Mouse (Mus musculus) lung, postnatal 4 days (tissue): ENCODE measurements around the gene Twnk.
A peak's percentile ranks its signal among the peaks of the same experiment; 100 is the strongest.

ENCODE experiments used
- DNase-seq, 2 experiments: peaks; one replicate each; pipeline ENCODE4 v3.0.0; 2021

The Twnk gene

DNA sequence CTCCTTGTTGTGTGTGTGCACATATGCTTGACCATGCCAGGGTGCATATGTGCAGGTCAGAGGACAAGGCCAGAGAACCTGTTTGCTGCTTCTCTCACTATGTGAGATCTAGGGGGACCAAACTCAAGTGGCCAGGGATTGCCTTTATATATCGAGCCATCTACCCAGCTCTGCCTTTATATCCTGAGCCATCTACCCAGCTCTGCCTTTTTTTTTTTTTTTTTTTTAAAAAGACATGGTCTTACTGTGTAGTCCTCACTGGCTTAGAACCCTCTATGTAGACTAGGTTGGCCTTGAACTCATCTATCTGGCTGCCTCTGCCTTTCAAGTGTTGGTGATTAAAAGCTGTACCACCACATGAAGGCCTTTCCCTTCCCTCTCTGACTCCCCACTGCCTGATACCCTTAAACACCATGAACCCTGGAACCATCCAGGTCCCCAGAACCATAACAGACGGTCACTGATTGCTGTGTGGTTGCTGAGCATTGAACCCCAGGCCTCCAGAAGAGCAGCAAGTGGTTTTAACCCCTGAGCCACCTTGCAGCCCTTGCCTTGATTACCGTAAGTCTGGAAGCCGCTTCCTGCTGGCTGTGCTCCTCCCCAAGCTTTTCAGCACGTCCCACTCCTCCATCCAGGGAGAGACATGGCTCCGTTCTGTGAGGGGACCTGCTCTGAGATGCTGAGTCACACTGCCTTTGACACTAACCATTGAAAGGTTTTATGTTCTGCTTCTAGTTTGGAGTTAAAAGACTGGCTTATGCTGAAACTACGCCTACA, 1.5 kb upstream of the Twnk start:
- no peak for DNase-seq

DNA sequence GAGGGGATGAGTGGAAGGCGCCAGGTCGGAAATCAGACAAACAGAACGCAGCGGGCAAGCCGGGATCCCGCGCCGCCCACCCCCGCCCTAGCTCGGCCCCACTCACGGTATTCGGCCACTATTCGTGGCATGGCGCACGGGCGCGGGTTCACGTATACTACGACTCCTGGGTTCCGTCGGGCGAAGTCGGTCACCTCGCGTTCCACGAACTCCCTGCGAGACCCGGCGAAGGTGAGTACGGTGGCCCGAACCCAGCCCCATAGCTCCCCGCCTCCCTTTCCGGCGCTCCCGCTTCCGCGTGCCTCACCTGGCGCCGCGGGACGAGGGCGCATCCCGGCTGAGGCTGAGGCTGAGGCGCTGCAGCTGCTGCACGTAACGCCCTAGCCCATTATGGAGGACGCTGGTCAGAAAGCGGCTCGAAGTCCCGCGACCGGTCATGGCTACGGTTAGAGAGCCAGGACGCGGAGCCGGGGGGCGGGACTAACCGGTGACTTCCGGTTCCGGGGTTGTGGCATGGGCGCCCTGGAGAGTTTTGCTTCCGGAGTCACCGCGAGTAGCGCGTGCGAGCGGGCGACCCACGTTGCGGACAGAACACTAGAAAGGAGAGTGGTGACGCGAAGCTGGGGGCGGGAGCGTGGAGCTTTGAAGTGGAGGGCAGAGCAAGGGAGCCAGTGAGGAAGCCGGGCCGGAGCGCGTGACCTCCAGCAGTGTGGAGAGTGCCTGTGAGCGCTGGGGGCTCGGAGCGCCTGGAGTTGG, 672 bp downstream of the Twnk start, which contains the start of gene Mrpl43:
Gene Mrpl43 (minus strand): TSS at position 486 of the 756 bp plus-strand sequence.
- peak; percentile 97 to 98 for DNase-seq

DNA sequence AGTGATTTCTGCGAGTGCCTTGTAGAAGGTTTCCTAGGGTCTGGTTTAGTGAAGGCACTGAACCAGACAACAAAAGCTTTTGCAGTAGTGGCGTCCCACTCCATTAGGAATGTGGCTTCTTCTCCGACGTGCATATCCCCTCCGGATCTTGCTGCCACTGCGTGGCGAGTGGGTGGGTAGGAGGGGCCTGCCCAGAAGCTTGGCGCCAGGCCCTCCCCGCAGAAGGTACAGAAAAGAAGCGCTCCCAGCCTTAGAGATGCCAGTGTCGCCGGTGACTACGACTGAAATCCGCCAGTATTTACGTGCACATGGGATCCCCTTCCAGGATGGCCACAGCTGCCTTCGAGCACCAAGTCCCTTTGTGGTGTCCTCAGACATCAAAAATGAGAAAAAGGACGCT, 1.6 kb downstream of the Twnk start:
- no peak for DNase-seq

DNA sequence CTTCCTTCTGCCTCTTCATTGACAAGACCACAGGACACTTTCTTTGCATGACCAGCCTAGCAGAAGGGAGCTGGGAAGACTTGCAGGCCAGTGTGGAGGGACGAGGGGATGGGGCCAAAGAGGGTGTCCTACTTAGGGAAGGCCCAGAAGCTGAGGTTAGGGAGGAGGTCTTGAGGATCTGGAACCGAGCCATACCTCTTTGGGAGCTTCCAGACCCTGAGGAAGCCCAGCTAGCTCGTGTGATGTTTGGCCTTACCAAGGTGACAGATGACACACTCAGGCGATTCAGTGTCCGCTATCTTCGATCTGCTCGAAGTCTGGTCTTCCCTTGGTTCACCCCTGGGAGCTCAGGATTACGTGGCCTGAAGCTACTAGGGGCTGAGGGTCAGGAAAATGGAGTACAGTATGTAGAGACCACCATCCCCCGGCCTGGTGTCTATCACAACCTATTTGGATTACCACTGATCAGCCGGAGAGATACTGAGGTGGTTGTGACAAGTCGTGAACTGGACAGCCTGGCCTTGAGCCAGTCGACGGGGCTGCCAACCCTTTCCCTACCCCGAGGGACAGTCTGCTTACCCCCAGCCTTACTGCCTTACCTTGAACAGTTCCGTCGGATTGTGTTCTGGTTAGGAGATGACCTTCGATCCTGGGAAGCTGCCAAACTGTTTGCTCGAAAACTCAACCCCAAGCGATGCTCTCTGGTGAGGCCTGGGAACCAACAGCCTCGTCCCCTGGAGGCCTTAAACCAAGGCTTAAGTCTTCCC, 2.1 kb downstream of the Twnk start:
- DNase-seq = no peak

DNA sequence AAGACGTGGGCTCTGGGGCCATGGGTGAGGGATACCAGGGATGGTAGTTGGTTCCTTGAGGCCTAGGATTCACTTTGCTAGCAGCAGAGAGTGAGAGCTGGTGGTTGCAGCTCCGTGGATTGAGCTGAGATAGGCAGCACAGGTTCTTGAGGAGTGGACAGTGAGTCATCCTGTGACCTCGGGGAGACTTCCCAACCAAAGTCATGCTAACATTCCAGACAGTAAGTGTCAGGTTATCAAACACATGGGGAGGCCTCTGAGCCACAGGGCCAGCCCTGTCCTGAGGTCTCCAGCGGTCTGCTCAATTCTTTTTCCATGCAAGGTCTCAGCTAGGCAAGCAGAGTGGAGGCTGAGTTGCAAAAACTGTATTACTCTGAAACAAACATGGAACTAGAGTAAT, 5.2 kb downstream of the Twnk start:
- no peak for DNase-seq

DNA sequence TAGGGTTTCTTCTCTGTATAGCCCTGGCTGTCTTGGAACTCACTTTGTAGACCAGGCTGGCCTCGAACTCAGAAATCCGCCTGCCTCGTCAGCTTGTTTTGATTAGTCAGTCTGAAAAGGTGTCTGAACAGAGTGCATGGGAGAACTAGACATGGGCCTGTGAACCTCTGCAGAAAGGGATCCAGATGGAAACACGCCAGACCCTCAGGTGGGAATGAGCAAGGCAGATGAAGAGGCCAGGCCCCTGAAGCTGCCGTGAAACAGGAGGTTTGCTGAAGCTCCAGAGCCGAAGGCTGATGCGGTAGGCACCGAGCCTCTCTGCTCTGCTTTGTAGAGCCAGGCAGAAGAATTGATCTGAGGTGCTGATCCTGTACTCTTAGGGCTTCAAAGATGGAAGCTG, 6.8 kb downstream of the Twnk start:
- no peak for DNase-seq

DNA sequence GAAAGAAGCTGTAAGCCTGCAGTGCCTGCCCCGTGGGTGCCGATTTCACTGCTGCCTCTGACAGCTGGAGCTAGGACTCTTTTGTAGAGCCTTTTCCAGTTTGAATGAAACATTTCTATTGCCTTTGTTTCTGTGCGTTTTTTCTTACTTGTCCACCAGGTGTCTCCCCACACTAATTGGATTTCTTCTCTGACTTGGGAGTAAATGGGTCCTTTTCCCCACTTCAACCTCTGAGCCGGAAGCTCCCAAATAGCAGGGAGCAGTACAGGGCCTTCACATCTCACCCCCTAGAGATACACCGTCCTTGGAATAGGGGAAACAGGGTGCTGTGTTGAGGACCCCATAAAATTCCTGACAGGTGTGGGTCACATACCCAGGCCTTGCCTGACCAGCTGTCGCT, 7.2 kb downstream of the Twnk start:
- DNase-seq = peak in 1 of 2 experiments; percentile 54

DNA sequence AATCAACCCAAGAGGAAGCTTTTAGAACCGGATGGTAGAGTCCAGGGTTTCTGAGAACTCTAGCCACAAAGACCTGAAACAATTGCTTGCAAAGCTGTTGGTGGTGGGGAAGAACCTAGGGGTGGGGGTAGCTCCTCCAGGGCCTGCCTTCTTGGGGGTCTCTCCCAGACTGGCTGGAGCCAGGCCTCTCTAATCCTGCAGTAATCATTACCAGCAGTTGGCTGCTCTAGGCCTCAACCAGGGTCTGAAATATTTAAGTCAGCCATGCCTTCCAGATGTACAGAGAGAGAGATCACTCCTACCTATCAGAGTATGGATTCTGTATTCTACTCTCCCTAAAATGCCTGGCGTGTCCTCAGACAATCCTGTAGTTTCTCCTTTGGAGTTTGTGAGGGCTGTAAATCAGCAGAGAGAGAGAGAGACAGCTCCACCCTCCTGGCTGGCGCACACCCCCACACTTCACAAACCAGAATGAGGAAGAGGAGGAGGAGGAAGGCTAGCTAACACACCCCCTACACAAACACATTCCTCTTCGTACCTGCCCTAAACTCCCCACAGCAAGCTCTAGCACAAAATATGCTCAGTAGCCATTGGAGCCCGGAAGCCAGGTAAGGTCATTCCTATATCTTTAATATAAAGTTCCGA, 8.2 kb downstream of the Twnk start:
- DNase-seq = no peak

DNA sequence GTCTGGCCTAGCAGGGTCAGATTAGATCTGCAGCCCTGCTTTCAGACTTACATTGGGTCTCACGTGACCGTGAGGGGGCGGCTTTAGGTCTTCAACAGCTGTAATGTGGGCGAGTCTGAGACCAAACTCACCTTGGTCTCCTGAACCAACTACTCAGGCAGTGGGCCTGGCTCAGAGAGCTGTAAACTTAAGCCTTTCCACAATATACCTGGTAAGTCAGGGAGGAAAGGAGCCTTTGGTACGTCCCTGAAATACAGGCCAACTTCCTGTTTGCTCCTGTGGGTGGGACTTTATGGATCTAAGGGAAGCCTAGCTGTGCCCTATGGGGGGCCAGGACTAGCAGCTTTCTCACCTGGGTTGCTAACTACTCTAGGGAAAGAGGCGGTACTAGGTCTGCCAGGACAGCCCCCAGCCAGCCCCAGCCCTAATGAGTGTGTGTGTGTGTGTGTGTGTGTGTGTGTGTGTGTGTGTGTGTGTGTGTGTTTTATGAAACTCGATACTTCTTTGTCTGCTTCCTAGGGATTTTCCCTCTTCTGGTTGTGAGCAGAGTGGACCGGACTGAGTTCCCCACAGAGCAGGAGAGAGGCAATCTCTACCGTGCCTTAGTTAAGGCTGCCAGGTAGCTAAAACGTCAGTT, 9.0 kb downstream of the Twnk start, which contains the start of gene Lzts2:
Gene Lzts2 (plus strand): TSS at position 80 of the 637 bp plus-strand sequence.
- peak; percentile 34 to 66 for DNase-seq

DNA sequence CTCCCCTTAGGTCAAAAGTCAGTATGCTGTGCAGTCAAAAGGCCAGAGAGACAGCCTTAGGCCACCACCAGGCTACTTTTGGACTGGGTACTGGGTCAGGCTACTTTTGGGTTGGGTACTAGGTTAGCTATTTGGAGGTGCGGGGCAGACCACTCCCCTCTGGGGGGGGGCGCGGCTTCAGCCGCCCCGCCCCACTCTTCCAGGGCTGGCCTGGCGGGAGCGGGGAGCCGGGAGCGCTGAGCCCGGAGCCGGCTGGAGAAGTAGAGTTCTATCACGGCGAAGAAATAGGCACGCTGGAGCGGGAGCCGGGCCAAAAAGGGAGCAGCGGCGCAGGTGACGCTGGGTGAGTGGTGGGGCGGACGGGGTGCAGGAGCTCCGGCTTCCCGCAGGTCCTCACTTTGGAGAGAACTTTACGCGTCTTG, 9.5 kb downstream of the Twnk start:
- DNase-seq = peak; percentile 77 to 83

DNA sequence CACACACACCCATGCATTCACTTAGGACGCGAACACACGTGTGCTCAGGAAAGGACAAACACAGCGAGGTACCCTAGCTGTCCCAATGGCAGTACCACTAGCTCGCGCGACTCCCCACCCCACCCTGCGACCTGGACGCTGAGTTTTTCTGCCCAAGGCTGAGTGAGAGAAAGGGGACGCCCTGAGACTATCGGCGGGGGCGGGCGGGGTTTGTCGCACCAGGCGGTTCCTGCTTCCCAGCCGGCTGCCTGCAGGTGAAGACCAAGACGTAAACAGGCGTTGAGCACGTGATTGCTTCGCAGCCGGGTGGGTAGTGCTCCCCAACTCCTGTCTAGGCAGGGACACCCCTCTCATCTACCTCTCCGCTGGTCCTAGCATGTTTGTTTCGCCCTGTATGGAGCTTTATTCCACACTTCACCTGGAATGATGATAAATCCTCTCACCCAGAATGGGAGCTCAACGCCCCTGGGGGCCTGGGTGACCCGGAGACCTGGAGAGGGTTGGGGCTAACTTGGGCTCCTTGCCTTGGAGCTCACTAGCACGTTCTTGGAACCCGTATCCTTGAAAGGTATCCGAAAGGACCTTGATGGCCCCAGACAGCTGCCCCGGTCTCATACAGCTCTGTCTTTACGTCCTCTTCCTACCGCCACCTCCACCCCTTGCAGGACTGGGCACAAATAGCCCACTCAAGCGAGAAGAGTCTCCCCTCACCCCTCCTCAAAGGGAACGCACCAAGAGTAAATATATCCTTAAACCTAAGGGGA, 10.2 kb downstream of the Twnk start:
- peak; percentile 68 to 80 for DNase-seq

DNA sequence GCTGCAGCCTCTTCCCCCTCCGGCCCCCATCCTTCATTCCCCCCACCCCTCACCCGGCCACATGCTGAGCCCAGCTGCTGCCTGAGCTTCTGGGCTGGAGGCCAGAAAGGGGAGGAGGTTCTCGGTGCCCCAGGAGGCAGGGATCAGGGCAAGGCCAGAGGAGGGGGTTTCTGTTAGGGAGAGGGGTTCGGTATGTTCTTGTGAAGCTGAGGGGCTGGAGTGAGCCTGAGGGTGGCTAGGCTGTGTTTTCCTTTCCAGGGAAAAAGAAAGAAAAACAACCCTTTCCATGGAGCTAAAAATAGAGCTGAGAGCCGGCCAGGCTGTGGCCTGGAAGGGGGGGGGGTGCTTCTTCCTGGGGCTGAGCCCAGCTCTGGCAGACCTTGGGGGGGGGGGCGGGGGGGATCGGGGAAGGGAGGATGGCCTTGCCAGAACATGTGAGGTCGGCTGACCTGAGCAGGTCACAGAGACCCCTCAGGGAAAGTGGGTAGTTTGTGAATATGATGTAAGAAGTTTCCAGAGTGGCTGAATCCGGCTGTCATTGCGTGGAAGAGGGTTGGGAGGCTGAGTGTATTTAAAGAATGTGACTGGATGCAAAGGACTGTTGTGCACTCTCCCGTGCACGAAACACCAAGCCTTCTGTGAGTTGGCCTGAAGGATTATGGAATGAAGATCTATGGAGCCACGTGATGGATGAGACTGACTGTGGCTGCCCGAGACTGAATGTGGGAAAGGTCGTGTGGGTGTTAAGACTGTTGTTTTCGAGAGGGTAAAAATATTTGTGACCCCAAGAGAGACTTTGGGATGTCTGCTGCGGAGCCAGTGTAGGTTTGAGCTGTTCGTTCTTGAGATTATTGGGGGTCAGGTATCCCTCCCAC, 11.1 kb downstream of the Twnk start:
- DNase-seq = peak; percentile 85 to 91

DNA sequence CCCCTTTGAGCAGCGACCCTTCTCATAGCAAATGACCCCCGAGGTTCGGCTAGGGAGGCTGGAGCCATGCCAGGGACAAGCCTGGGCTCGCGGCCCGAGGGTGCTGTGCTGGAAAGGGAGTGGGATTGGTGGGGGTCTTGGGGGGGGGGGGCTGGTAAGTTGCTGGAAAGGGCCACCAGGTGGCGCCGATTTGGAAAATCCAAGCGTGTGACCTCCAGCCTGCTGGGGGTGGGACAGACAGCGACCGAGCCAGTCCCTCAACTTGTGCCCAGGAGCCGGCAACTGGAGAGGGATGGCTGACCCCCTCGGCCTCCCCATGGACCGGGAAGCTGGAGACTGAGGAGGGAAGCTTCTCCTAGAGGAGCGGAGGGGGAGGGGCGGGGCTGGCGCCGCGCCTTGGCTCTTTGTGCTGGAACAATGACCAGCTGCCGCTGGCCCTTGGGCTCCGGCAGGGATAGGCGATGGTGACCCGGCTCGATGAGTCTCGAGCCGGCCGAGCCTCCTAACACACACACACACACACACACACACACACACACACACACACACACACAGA, 11.8 kb downstream of the Twnk start:
- DNase-seq = peak; percentile 87 to 93

DNA sequence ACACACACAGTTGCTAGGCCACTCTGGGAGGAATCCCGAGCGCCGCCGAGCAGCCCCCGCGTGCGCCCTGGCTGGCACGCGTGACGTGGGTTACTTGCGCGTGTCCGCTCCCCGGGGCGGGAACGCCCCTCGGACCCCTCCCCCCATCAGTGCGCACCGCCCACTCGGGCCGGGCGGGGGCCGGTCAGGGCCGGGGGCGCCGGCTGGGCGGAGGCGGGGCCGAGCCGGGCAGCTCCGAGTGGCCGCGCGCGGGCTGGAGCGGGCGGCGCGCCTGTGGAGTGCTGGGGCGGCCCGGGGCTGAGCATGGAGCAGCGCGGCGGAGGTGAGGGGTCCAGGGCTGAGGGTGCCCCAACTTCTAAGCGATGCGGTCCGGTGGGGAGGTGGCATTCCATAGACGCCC, 12.4 kb downstream of the Twnk start:
- DNase-seq = peak; percentile 94 to 97

DNA sequence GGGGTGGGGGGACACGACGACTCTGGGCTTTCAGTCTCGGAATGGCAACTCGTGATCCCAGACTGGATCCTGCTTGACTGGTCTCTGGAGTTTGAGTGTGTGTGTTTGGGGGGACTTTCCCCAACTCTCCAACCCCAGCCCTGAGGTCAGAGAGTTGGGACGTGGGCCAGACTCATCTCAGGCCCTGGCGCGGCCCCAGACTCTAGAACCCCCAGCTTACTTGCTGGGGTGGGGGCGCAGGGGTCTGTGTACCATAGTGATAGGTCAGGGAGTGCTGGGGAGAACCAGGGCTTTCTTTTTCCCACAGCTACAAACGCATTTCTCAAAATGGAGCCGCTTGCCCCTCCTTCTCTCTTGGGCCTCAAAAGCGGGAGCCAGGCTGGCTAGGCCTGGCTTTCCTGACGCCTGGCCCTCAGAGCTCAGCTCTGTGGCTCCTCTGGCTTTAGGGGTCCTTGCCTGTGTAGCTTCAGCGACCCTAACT, 12.9 kb downstream of the Twnk start:
- DNase-seq = peak; percentile 50 to 58

DNA sequence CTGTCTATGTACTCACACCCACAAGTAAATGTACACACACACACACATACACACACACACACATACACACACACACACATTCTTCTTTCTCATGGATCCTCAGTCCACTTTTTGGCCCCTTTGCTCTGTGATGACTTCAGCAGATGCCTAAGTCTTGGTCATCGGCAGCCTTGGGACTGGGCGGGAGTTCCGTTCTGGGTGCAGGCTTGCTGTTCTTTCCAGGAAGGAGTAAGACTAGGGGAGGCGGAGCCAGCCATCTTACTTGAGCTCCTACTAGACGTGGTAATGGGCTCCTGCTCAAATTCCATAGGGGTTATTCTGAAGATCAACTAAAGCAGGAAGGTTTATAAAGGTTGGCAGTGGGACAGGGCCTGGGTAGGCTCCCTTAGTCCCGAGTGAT, 14.9 kb downstream of the Twnk start:
- DNase-seq = peak; percentile 64 to 74

DNA sequence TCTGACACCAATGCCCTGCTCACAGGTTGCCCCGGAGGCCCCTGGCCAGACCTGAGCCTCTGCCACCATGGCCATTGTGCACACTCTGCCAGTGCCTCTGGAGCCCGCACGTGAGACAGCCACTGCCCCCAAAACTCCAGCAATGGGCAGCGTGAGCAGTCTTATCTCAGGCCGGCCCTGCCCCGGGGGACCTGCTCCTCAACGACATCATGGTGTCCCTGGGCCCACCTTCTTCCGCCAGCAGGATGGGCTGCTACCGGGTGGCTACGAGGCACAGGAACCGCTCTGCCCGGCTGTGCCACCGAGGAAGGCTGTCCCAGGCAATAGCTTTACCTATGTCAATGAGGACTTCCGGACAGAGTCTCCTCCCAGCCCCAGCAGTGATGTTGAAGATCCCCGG, 15.9 kb downstream of the Twnk start:
- DNase-seq = no peak

DNA sequence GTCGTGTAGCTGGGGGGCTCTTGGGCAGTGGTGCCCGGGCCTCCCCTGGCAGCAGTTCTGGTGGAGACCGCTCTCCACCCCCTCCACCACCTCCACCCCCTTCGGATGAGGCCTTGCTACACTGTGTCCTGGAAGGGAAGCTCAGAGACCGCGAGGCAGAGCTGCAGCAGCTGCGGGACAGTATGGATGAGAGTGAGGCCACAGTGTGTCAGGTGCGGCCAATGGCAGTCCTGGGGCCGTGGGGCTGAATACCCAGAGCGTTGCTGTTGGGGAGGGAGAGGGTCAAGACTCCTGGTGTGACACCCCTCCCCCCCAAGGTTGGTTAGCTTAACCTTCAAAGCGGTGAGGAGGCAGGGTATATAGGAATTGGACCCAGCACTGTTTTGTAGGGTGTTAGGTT, 18.5 kb downstream of the Twnk start:
- no peak for DNase-seq

DNA sequence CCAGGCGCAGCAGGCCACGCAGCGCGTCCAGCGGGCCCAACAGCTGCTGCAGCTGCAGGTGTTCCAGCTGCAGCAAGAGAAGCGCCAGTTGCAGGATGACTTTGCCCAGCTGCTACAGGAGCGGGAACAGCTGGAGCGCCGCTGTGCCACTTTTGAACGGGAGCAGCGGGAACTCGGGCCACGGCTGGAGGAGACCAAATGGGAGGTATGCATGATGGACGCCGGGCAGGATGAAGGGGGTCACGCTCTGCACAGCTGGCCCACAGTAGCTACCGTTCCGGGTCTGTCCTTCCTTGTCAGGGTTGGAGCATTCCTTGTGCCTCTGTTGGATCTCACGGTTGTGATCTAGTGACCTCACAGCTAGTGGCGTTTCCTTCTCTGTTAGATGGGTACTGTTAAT, 19.3 kb downstream of the Twnk start:
- DNase-seq = peak in 1 of 2 experiments; percentile 35
